Mouse (Mus musculus) forebrain, embryonic 16.5 days (tissue): ENCODE results near the gene Daam2. TPM values are rescaled to one million over a fixed set of nuclear protein-coding genes. Genes with fewer than 3 reads are reported as not detected.

Experiments
- ATAC-seq: fragments of 200-750 bp; cut with Nextera tagmentation; 2 replicates; pipeline ENCODE4 v1.8.0; 2017; ENCODE audit warnings: mild to moderate bottlenecking, moderate library complexity
- H3K27ac ChIP-seq: fragments of 300-500 bp; sonication (generic); 2 replicates; pipeline ENCODE4 v1.5.1; 2014; ENCODE audit warnings: low read length, control low read depth
- H3K27me3 ChIP-seq: fragments of 300-500 bp; sonication (generic); replicated peaks from 2 replicates; pipeline ENCODE4 v1.6.1; 2014; ENCODE audit warnings: low read length; ENCODE audit not compliant: control insufficient read depth, insufficient read depth
- H3K36me3 ChIP-seq: fragments of 300-500 bp; sonication (generic); 2 replicates; pipeline ENCODE4 v1.6.1; 2014; ENCODE audit not compliant: control insufficient read depth, insufficient read depth
- H3K4me1 ChIP-seq: fragments of 300-500 bp; sonication (generic); replicated peaks from 2 replicates; pipeline ENCODE4 v1.6.1; 2014; ENCODE audit warnings: low read length; ENCODE audit not compliant: control insufficient read depth, insufficient read depth
- H3K4me2 ChIP-seq: fragments of 300-500 bp; sonication (generic); 2 replicates; pipeline ENCODE4 v1.6.1; 2014; ENCODE audit warnings: mild to moderate bottlenecking, low read length, control low read depth
- H3K4me3 ChIP-seq: fragments of 300-500 bp; sonication (generic); replicated peaks from 2 replicates; pipeline ENCODE4 v1.5.1; 2014; ENCODE audit warnings: mild to moderate bottlenecking, low read length, control low read depth
- H3K9ac ChIP-seq: fragments of 300-500 bp; sonication (generic); replicated peaks from 2 replicates; pipeline ENCODE4 v1.6.1; 2014; ENCODE audit warnings: low read depth, low read length, control low read depth
- H3K9me3 ChIP-seq: fragments of 300-500 bp; sonication (generic); 2 replicates; pipeline ENCODE4 v1.6.1; 2016; ENCODE audit warnings: low read length; ENCODE audit not compliant: control insufficient read depth
- WGBS: fragments of 180-500 bp; shearing (Covaris S2); extraction: QIAGEN DNeasy Blood & Tissue Kit; methylation state at CpG from one replicate; pipeline ENCODE4 v1.1.7; 2014; 5-methylcytosine and 5-hydroxymethylcytosine counted together
- polyA plus RNA-seq: library from polyadenylated mRNA; unstranded; fragments of >200 nt; fragmentation: Nextera tagmentation; extraction: Ambion mirVana; gene quantifications from 2 replicates; pipeline ENCODE4 v1.2.1, GENCODE M21; 2015

The Daam2 gene
- polyA plus RNA-seq, 1 experiment from 2014 or later: 1.6 TPM

- H3K4me2 ChIP-seq: no peak overlapping the region
- H3K4me1 ChIP-seq: peaks cover 6% of the 10 kb centered on the region
- no peak for ATAC-seq
- 85% methylated on average over 4 of the region's 4 CpGs for WGBS
- H3K27ac ChIP-seq: no peak overlapping the region
- H3K9ac ChIP-seq: no peak overlapping the region
- H3K36me3 ChIP-seq: no peaks in the 10 kb centered on the region
- H3K9me3 ChIP-seq: no peaks in the 10 kb centered on the region
- no peaks in the 10 kb centered on the region for H3K27me3 ChIP-seq
- no peak overlapping the region for H3K4me3 ChIP-seq
Observed at GRCm38 (mm10) chr17:49525911-49526310, 38.2 kb downstream of the Daam2 start.

GRCm38 (mm10) chr17:49524584-49524983, 39.6 kb downstream of the Daam2 start:
- H3K4me1 ChIP-seq: peaks cover 6% of the 10 kb centered on the region
- H3K36me3 ChIP-seq: no peaks in the 10 kb centered on the region
- H3K9ac ChIP-seq: no peak overlapping the region
- H3K27me3 ChIP-seq: no peaks in the 10 kb centered on the region
- no peak overlapping the region for H3K4me2 ChIP-seq
- no peak overlapping the region for H3K27ac ChIP-seq
- H3K4me3 ChIP-seq: no peak overlapping the region
- WGBS: 8% methylated on average over 1 of the region's 2 CpGs
- no peaks in the 10 kb centered on the region for H3K9me3 ChIP-seq
- no peak for ATAC-seq

- Histone ChIP-seq H3K36me3 (no peaks in the 10 kb centered on the region), H3K4me2 (no peak overlapping the region), H3K9ac (no peak overlapping the region), H3K4me3 (no peak overlapping the region), H3K9me3 (no peaks in the 10 kb centered on the region; the same call in 1 of the 2 replicates), H3K27ac (no peak overlapping the region), H3K27me3 (no peaks in the 10 kb centered on the region), H3K4me1 (peaks cover 4% of the 10 kb centered on the region)
- ATAC-seq: 0 out of 2 replicates have a peak, but pooled peaks have one; percentile 41
- WGBS: 18% methylated on average over 2 of the region's 2 CpGs
Observed at GRCm38 (mm10) chr17:49522435-49522834, 41.7 kb downstream of the Daam2 start.

GRCm38 (mm10) chr17:49522002-49522401, 42.1 kb downstream of the Daam2 start:
- Histone ChIP-seq H3K9ac (no peak overlapping the region), H3K4me2 (no peak overlapping the region), H3K36me3 (no peaks in the 10 kb centered on the region), H3K4me3 (no peak overlapping the region), H3K9me3 (no peaks in the 10 kb centered on the region; the same call in 1 of the 2 replicates), H3K4me1 (peaks cover 4% of the 10 kb centered on the region), H3K27ac (no peak overlapping the region), H3K27me3 (no peaks in the 10 kb centered on the region)
- WGBS: 70% methylated on average over 7 of the region's 7 CpGs
- ATAC-seq: no peak

GRCm38 (mm10) chr17:49520674-49521073, 43.5 kb downstream of the Daam2 start:
- ATAC-seq: 0 out of 2 replicates have a peak, but pooled peaks have one; percentile 28
- Histone ChIP-seq H3K4me1 (peaks cover 4% of the 10 kb centered on the region), H3K9me3 (no peaks in the 10 kb centered on the region; the same call in 1 of the 2 replicates), H3K4me3 (no peak overlapping the region), H3K27me3 (no peaks in the 10 kb centered on the region), H3K36me3 (no peaks in the 10 kb centered on the region), H3K27ac (no peak overlapping the region), H3K4me2 (no peak overlapping the region), H3K9ac (no peak overlapping the region)
- WGBS: 54% methylated on average over 6 of the region's 6 CpGs

- Histone ChIP-seq H3K9ac (no peak overlapping the region), H3K27ac (no peak overlapping the region)
- WGBS: 55% methylated on average over 7 of the region's 7 CpGs
Observed at GRCm38 (mm10) chr17:49519576-49520247, 44.4 kb downstream of the Daam2 start.

GRCm38 (mm10) chr17:49517091-49517490, 47.1 kb downstream of the Daam2 start:
- ATAC-seq: no peak
- H3K4me3 ChIP-seq: no peak overlapping the region
- H3K27ac ChIP-seq: no peak overlapping the region
- H3K9ac ChIP-seq: no peak overlapping the region
- H3K4me2 ChIP-seq: no peak overlapping the region
- H3K36me3 ChIP-seq: no peaks in the 10 kb centered on the region
- H3K4me1 ChIP-seq: peaks cover 4% of the 10 kb centered on the region
- WGBS: 39% methylated on average over 3 of the region's 3 CpGs
- no peaks in the 10 kb centered on the region; the same call in 1 of the 2 replicates for H3K9me3 ChIP-seq
- no peaks in the 10 kb centered on the region for H3K27me3 ChIP-seq

More at GRCm38 (mm10) chr17:49519576-49520247, 44.4 kb downstream of the Daam2 start:
- 0 out of 2 replicates have a peak, but pooled peaks have one; percentile 31 for ATAC-seq
- Histone ChIP-seq H3K9me3 (no peaks in the 10 kb centered on the region; the same call in 1 of the 2 replicates), H3K4me1 (peaks cover 4% of the 10 kb centered on the region), H3K27me3 (no peaks in the 10 kb centered on the region), H3K4me2 (no peak overlapping the region), H3K36me3 (no peaks in the 10 kb centered on the region), H3K4me3 (no peak overlapping the region)

- Histone ChIP-seq H3K36me3 (no peaks in the 10 kb centered on the region), H3K27ac (no peak overlapping the region), H3K9me3 (no peaks in the 10 kb centered on the region; the same call in 1 of the 2 replicates), H3K27me3 (no peaks in the 10 kb centered on the region), H3K4me3 (no peak overlapping the region), H3K4me2 (no peak overlapping the region), H3K4me1 (peaks cover 4% of the 10 kb centered on the region), H3K9ac (no peak overlapping the region)
- ATAC-seq: no peak
- 87% methylated on average over 4 of the region's 4 CpGs for WGBS
Observed at GRCm38 (mm10) chr17:49515678-49516077, 48.5 kb downstream of the Daam2 start.

- no peak overlapping the region for H3K4me3 ChIP-seq
- H3K9me3 ChIP-seq: no peaks in the 10 kb centered on the region; the same call in 1 of the 2 replicates
- no peak overlapping the region for H3K9ac ChIP-seq
- H3K4me2 ChIP-seq: no peak overlapping the region
- no peaks in the 10 kb centered on the region for H3K36me3 ChIP-seq
- 95% methylated on average over 3 of the region's 3 CpGs for whole genome bisulfite sequencing
- no peak overlapping the region for H3K27ac ChIP-seq
- H3K4me1 ChIP-seq: peaks cover 4% of the 10 kb centered on the region
- no peaks in the 10 kb centered on the region for H3K27me3 ChIP-seq
- ATAC-seq: no peak
Observed at GRCm38 (mm10) chr17:49515141-49515540, 49.0 kb downstream of the Daam2 start.
